Mouse (Mus musculus) lung, postnatal 4 days (tissue): ENCODE measurements at regions not wholly inside any gene's neighbourhood (a gene's known extent, or its start where the extent isn't known, plus 50 kb on each side); places are given as distances from the start of the nearest gene placed in this dataset.

Source experiments
- DNase-seq, 2 experiments: peaks; one replicate each; pipeline ENCODE4 v3.0.0; 2021

- no peak for DNase-seq
Measured at GRCm38 (mm10) chr13:28793166-28793935, 160.2 kb downstream of the Sox4 start.

GRCm38 (mm10) chr13:28792461-28793165, 160.9 kb downstream of the Sox4 start:
- DNase-seq, result no peak

GRCm38 (mm10) chr13:28790381-28790780, 163.1 kb downstream of the Sox4 start:
- no peak for DNase-seq

DNA sequence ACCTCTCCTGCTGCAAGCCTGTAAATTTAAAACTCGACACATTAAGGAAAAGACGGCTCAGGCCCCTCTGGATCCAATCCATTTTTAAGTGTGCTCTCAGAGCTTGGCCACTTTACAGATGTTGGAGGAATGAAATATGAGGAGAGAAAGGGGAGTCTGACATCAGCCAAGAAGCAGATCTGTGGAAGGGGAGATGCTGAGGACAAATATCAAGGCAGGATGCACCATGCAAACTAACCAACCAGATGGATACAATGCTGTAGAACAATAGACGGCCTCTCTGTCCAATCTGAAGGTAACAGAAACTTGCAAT, 166.2 kb downstream of the Sox4 start:
- DNase-seq, result no peak

DNA sequence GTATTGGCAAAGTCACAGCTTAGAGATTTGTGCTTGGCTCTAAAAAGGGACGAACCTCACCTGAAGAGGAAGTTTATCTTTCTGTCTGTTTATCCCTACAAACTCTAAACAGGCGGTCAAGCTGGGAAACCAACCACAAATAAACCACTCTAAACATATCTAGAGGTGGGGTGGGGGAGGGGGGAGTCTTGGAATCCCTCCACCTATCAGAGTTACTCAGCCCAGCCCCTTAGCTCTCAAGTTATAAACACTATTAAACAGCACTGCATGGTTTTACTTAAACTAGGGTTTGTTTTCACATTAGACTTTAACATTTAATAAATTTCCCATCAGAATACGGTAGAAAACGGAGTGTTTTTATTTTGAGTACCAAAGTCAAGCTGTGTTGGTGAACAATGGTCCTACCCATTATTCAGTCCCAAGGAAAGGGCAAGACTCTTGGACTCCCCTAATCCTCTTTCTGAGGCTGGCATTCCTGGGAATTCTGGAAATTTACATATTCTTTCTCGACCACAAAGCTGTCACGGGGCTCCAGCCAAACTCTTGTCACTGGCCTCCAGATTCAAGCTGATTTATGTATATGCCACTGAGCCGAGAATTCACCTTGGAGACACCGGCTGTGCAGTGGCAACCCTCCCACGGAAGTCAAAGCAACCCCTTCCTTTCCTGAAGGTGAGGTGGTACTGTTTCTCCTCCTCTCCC, 166.7 kb downstream of the Sox4 start:
- peak; percentile 15 to 26 for DNase-seq

- no peak for DNase-seq
Measured at GRCm38 (mm10) chr13:28782497-28783246, 170.8 kb downstream of the Sox4 start.

- no peak for DNase-seq
Measured at GRCm38 (mm10) chr13:28782081-28782480, 171.4 kb downstream of the Sox4 start.

- no peak for DNase-seq
Measured at GRCm38 (mm10) chr13:28781660-28782059, 171.9 kb downstream of the Sox4 start.

DNA sequence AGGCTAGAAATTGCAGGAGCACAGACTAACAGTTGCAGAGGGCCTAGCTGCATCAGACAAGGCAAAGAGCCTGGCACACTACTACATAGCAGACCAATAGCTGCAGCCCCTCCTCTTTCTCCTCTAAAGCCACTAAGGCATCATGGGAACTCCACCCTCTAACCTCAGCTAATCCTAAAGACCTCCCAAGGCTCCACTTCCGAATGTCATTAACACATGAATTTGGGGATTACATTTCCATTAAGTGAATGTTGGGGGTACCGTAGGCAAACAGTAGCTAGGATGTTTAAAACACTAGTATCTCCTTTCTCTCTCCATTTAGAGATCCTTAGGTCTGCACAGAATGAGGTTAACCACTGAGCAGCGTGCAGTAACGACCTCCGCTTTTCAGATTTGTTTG, 173.1 kb downstream of the Sox4 start:
- no peak for DNase-seq

GRCm38 (mm10) chr13:28775142-28775815, 178.2 kb downstream of the Sox4 start:
- no peak for DNase-seq

GRCm38 (mm10) chr13:28774649-28775048, 178.9 kb downstream of the Sox4 start:
- DNase-seq, result no peak

DNA sequence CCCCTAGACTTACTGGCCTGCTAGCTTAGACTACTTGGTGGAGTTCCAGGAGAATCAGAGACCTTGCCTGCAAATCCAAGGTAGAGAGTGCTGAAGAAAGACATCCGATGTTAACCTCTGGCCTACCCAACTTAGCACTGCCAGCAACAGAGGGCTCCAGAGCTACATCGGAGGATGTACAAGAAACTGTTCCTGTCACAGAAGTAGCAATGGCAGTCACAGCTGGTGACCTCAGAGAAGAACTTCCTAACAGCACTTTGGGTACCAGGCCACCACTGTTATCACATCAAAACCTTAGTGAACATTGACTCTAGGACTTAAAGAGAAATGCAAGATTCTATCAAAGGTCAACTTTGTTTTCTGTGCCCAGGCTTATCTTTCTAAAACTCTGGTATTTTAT, 180.0 kb downstream of the Sox4 start:
- no peak for DNase-seq

GRCm38 (mm10) chr13:28770531-28770930, 183.0 kb downstream of the Sox4 start:
- DNase-seq, result no peak

DNA sequence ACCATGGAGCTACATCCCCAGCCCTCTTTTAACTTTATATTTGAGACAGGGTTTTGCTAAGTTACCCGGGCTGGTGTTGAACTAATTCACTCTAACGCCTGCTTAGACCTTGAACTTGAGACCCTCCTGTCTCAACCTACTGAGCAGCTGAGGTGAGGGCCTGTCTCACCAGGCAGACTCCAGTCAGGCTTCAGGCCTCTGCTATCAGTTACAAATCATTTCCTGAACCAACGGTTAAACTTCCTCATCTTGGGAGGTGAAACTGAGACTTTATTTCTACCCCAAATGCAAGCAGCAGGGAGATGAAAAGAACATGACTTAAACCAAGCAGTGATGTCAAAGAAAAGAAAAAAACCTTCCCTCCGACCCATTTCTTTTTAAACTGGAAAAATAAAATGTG, 183.5 kb downstream of the Sox4 start:
- DNase-seq, result no peak

- no peak for DNase-seq
Measured at GRCm38 (mm10) chr13:28768717-28769426, 184.6 kb downstream of the Sox4 start.

DNA sequence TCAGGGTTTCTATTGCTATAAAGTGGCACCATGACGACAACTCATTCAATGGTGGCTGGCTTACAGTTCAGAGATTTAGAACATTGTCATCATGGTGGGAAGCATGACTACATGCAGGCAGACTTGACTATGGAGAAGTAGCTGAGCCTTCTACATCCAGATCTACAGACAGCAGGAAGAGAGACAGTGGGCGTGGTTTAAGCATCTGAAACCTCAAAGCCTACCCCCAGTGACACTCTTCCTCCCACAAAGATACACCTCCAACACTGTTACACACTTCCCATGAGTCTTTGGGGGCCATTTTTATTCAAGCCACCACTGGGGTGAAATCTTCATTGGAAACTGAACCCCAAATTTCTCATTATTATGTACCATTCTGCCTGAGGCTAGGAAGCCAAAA, 191.0 kb downstream of the Sox4 start:
- DNase-seq, result no peak

DNA sequence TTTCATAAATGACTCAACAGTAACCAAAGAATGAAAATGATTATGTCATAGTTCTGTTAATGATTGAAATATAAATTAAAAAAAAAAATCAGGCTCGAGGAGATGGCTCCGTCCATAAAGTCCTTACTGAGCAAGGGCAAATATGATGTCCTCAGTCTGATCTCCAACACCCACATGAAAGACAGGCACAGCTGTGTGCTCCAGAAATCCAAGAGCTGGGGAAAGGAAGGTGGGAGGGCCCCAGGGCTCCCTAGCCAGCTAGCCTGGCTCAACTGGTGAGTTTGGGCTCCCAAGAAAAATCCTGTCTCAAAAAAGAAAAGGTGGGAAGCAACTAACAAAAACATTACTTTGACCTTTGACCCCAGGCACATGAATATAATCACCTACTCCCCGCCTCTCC, 194.5 kb downstream of the Sox4 start:
- DNase-seq, result peak in 1 of 2 experiments; percentile 29

DNA sequence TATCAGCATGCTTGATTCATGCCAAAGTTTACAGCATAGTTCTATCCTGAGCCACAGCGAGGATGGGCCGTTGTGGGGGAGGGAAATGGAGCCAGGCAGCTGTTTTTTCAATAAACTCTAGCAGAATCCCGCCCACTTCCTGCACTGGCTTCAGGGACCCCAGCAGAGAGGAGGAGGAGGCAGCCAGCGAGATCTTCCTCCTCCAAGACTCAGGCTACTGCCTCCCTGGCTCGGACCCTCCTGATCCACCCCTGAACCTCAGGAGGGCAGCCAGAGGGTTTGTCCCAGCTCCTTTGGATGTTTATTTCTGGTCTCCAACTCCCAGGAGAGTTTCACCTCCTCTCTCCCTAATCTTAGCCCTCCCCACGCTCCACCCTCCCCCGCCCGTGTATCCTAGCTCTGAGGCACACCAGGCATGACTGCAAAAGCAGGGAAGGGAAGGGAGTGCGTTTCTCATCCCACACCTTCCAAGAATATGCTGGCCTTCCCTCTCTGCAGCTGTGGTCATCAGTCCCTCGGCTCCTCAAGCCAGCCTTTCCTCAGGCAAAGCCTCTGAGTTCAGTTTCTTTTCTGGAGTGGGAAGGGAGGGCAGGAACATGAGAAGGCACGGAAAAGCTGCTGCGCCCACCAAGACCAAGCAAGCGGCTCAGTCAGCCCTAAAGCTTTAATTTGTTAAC, 195.5 kb downstream of the Sox4 start:
- DNase-seq, result peak; percentile 85 to 93

DNA sequence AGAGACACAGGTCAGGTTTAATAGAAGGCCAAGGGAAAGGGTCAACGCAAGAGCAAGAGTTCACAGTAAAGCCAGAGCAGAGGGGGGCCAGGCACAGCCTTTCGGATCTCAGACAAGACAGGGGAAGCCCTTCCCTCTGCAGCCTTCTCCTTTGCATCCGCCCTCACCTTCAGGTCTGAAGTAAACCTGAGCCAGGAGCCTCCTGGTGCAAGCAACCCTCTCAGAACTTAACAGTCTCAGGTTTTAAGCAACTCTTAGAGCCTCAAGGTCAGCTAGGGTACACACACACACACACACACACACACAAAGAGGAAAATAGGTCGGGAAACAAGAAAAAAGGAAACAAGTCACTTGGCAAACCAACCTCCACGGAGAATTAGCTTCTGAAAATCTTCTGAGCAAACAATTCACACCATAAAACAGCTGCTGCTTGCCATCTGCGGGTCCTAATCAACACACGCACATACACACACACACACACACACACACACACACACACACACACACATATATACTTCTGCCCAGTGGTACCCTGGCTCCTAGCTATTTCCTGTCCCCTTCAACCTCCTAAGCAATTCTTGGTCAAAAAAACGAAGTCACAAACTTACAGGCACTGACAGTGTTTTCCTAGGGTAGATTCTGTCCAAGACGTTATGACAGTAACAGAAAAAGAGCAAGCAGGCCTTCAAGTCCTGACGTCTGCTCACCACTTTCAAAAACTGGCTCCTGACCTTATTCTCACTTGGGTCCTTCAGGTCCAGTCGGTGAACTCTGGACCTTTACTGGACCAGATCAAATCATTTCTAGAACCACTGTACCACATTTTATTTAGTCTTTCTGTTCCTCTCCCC, 196.4 kb downstream of the Sox4 start:
- DNase-seq, result peak; percentile 31 to 38

- no peak for DNase-seq
Measured at GRCm38 (mm10) chr13:28754207-28754606, 199.3 kb downstream of the Sox4 start.
